ENCODE assay signal across 15 mouse cellular contexts in the genomic region with DNA sequence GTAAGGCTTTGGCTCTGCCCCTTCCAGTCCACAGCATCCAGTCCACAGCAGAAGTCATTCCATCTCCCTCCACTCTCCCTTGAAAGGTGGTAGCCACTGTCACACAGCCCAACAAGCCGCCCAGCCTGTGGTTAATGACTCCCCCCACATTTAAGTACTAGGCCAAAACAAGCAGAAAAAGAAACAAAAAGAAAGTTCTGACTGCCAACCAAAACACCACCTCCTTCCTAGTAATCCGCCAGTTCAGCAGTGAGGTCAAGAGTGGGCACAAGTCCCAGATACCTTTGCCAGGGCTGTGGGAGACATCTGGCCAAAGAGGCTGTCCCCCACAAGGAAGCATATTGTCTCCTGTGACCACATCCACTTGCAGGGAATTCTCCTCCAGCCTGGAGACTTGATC. TPM values are rescaled to one million over a fixed set of nuclear protein-coding genes. Genes with fewer than 3 reads are reported as not detected.
DNase-seq lines count a peak whose midpoint lies in the region; ATAC-seq and TF ChIP-seq lines count a peak whose summit lies in the region.
"Had no signal": no experiment of that assay in that cellular context is flagged by ENCODE, and none has a peak within 500 bp of the region (broad histone marks: within the 10 kb centered on the region; RNA-seq: fewer than 3 reads in every experiment).

No protein-coding gene starts in this region.

- no peaks in the 10 kb centered on the region for H3K27me3 ChIP-seq in heart, embryonic 12.5 days (replicated peaks)
- no peaks in the 10 kb centered on the region for H3K27me3 ChIP-seq in limb, embryonic 14.5 days (ENCODE audit: control insufficient read depth, insufficient read depth, low read length)
- H3K27me3 ChIP-seq: hindbrain, embryonic 15.5 days had no signal

- TF ChIP-seq POLR2A in limb, embryonic 14.5 days (IDR thresholded peaks at IDR 0.05; ENCODE audit: borderline replicate concordance, extremely low read depth, insufficient read depth, insufficient read length), result no peak

- WGBS in heart, embryonic 12.5 days, result 48% methylated on average over 2 of the region's 2 CpGs
- 60% methylated on average over 2 of the region's 2 CpGs for WGBS in limb, embryonic 14.5 days

- peak; percentile 44 to 58 for DNase-seq in cerebellum, postnatal 10 days
- DNase-seq in cerebellum, adult 11-12 months, result no peak
- DNase-seq in lung, postnatal 10 days, result peak; percentile 36
- DNase-seq in lung, adult 18-20 months, result no peak
- DNase-seq in limb, embryonic 14.5 days (ENCODE audit: low spot score), result peak; percentile 49
- DNase-seq in urinary bladder, postnatal 36 days (ENCODE audit: low spot score in 2 of 2), result no peak
- DNase-seq: lung, embryonic 14.5 days; right cerebral cortex, adult 18-20 months; thymus, adult 2 months had no signal

- peaks cover 68% of the 10 kb centered on the region for H3K4me1 ChIP-seq in heart, embryonic 12.5 days (replicated peaks)
- H3K4me1 ChIP-seq in limb, embryonic 14.5 days (ENCODE audit: control insufficient read depth, insufficient read depth, low read length), result peaks cover 16% of the 10 kb centered on the region

- no peak for ATAC-seq in heart, embryonic 12.5 days (ENCODE audit: insufficient number of reproducible peaks, low FRiP score)
- ATAC-seq in limb, embryonic 14.5 days (ENCODE audit: low FRiP score, low read depth), result 0 out of 2 replicates have a peak, but pooled peaks have one; percentile 47
- ATAC-seq in granulocyte monocyte progenitor cell, adult 5-6 weeks (replicated peaks; ENCODE audit: poor library complexity, severe bottlenecking), result no peak

- H3K27ac ChIP-seq in heart, embryonic 12.5 days (ENCODE audit: poor library complexity, severe bottlenecking), result peak overlapping the region; percentile 52
- H3K27ac ChIP-seq in limb, embryonic 14.5 days (replicated peaks; ENCODE audit: low read depth, low read length), result no peak overlapping the region
- H3K27ac ChIP-seq: hindbrain, embryonic 15.5 days; layer of hippocampus, adult 2 months; midbrain, embryonic 10.5 days had no signal

- H3K4me2 ChIP-seq in heart, embryonic 12.5 days, result no peak overlapping the region
- H3K4me2 ChIP-seq in limb, embryonic 14.5 days (replicated peaks; ENCODE audit: low read depth, low read length, severe bottlenecking), result no peak overlapping the region
- H3K4me2 ChIP-seq: hindbrain, embryonic 15.5 days; lung, embryonic 14.5 days had no signal

- H3K4me3 ChIP-seq in heart, embryonic 12.5 days, result no peak overlapping the region
- no peak overlapping the region for H3K4me3 ChIP-seq in limb, embryonic 14.5 days (replicated peaks; ENCODE audit: low read length)
- H3K4me3 ChIP-seq: hindbrain, embryonic 15.5 days; layer of hippocampus, adult 2 months; midbrain, embryonic 10.5 days had no signal

- H3K9me3 ChIP-seq in heart, embryonic 12.5 days (replicated peaks), result no peaks in the 10 kb centered on the region
- H3K9me3 ChIP-seq in limb, embryonic 14.5 days (ENCODE audit: control insufficient read depth, low read length), result no peaks in the 10 kb centered on the region
- H3K9me3 ChIP-seq: G1E; hindbrain, embryonic 15.5 days; midbrain, embryonic 10.5 days had no signal

- peaks cover 4% of the 10 kb centered on the region; the same call in 1 of the 2 replicates for H3K36me3 ChIP-seq in heart, embryonic 12.5 days
- peaks cover 4% of the 10 kb centered on the region; the same call in 1 of the 2 replicates for H3K36me3 ChIP-seq in limb, embryonic 14.5 days (ENCODE audit: control insufficient read depth, insufficient read depth, low read length)
- H3K36me3 ChIP-seq: G1E; hindbrain, embryonic 15.5 days; midbrain, embryonic 10.5 days had no signal

- H3K9ac ChIP-seq in heart, embryonic 12.5 days, result no peak overlapping the region
- no peak overlapping the region for H3K9ac ChIP-seq in limb, embryonic 14.5 days (ENCODE audit: low read depth, low read length, severe bottlenecking)
- H3K9ac ChIP-seq: hindbrain, embryonic 15.5 days; lung, embryonic 14.5 days had no signal

RNA-seq across cellular contexts. Expression of gene Dkk3, which starts 10.9 kb away (rescaled TPM):
- 91.4 and 96.7 TPM in 2 replicates for polyA plus RNA-seq in heart, embryonic 12.5 days (2016; fragmentation: Nextera tagmentation; extraction: Ambion mirVana)
- polyA plus RNA-seq in limb, embryonic 14.5 days (2012; rRNA removed), result 37.9 and 39.9 TPM in 2 replicates
- 62.6 and 66.8 TPM in 2 replicates for polyA plus RNA-seq in limb, embryonic 14.5 days (2014; fragmentation: Nextera tagmentation; extraction: Ambion mirVana)
- total RNA-seq in granulocyte monocyte progenitor cell, adult 5-6 weeks (2014; fragmentation: Nextera tagmentation), result not detected in 2 replicates
- total RNA-seq in granulocyte monocyte progenitor cell, adult 5-6 weeks (2017), result not detected in 2 replicates
- polyA plus RNA-seq: G1E had no signal

Comparison
In these comparisons a context has a peak if more than half of its experiments do, and no peak if none do; other contexts are left out.
1. DNase-seq: peak in cerebellum, postnatal 10 days (2 of 2), lung, postnatal 10 days (single experiment) and limb, embryonic 14.5 days (single experiment); none in cerebellum, adult 11-12 months (single experiment), lung, adult 18-20 months (0 of 2) and urinary bladder, postnatal 36 days (0 of 2).